Mouse (Mus musculus): ENCODE measurements at regions not wholly inside any gene's neighbourhood (a gene's known extent, or its start where the extent isn't known, plus 50 kb on each side); places are given as distances from the start of the nearest gene placed in this dataset.

DNA sequence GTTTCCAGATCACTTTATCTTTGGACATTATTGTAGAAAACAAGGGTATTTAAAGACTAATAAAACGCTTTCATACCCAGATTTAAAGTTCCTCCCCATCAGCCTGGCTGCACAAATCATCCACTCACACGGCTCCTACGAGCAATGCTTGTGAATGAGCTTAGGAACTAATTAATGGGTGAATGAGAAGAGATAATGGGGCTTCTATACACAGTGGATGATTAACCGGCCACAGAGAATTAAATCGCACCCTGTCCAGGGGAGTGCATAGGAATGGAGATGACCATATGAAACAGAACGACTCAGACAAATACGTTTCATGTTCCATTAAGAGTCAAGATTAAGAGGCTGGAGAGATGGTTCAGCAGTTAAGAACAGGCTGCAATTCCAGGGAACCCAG, 155.9 kb downstream of the 1700017N19Rik start:
- Histone ChIP-seq H3K9ac (ENCODE audit: low read depth, low read length) (no peak overlapping the region), H3K9me3 (replicated peaks; ENCODE audit: control insufficient read depth, low read length, poor library complexity, severe bottlenecking) (no peaks in the 10 kb centered on the region), H3K36me3 (ENCODE audit: control insufficient read depth, insufficient read depth, low read length) (no peaks in the 10 kb centered on the region), H3K4me1 (ENCODE audit: control insufficient read depth, insufficient read depth, low read length) (0 out of 2 replicates have a peak, but pooled peaks cover under 1% of the 10 kb centered on the region), H3K4me2 (ENCODE audit: low read length) (no peak overlapping the region), H3K27ac (ENCODE audit: low read length) (no peak overlapping the region), H3K4me3 (ENCODE audit: low read depth, low read length) (no peak overlapping the region), H3K27me3 (ENCODE audit: control insufficient read depth, insufficient read depth, low read depth, low read length) (no peaks in the 10 kb centered on the region)
- 41% methylated on average over 7 of the region's 7 CpGs for WGBS
- ATAC-seq = no peak

DNA sequence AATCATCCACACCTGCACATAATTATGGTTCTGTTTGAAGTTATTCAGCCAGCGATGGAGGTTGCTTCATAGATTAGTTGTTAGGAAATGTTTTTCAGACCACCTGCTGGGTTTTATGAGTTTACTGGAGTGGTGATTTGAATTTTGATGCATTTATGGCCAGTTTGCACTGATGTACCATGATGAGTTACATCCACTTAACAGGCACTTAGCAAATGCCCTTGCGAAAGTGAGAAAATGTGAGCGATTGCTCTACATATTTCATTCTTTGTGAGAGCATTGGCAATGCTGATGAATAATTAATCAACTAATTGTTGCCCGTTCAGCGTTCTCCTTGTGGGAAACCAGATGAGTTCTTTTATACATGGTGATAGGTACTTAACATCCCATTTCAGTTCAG, 164.7 kb downstream of the 1700017N19Rik start:
- Histone ChIP-seq H3K27me3 (ENCODE audit: control insufficient read depth, insufficient read depth, low read depth, low read length) (no peaks in the 10 kb centered on the region), H3K9ac (ENCODE audit: low read depth, low read length) (no peak overlapping the region), H3K4me3 (ENCODE audit: low read depth, low read length) (no peak overlapping the region), H3K36me3 (ENCODE audit: control insufficient read depth, insufficient read depth, low read length) (no peaks in the 10 kb centered on the region), H3K9me3 (replicated peaks; ENCODE audit: control insufficient read depth, low read length, poor library complexity, severe bottlenecking) (no peaks in the 10 kb centered on the region), H3K27ac (ENCODE audit: low read length) (no peak overlapping the region), H3K4me1 (ENCODE audit: control insufficient read depth, insufficient read depth, low read length) (no peaks in the 10 kb centered on the region), H3K4me2 (ENCODE audit: low read length) (no peak overlapping the region)
- 47% methylated on average over 5 of the region's 5 CpGs for WGBS
- no peak for ATAC-seq

DNA sequence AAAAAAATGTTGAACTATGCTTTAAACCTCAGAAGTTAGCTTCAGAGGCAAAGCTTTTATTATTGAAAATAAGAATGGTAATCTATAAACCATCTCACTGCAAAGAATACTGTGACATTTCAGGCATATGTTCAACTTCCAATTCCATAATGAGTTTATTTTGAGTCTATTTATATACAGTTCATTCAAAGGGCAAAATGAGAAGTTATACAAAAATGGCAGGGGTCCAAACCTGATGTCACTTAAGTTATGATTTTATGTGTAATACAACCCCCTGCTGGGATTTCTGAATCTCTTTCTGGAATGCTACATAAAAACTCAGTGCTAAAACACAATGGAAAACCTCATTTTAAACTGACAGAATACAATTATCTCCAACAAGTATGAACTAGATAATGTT, 184.0 kb downstream of the 1700017N19Rik start:
- ATAC-seq = no peak
- Histone ChIP-seq H3K36me3 (ENCODE audit: control insufficient read depth, insufficient read depth, low read length) (no peaks in the 10 kb centered on the region), H3K27me3 (ENCODE audit: control insufficient read depth, insufficient read depth, low read depth, low read length) (no peaks in the 10 kb centered on the region), H3K27ac (ENCODE audit: low read length) (no peak overlapping the region), H3K9ac (ENCODE audit: low read depth, low read length) (no peak overlapping the region), H3K4me1 (ENCODE audit: control insufficient read depth, insufficient read depth, low read length) (no peaks in the 10 kb centered on the region), H3K4me3 (ENCODE audit: low read depth, low read length) (no peak overlapping the region), H3K9me3 (replicated peaks; ENCODE audit: control insufficient read depth, low read length, poor library complexity, severe bottlenecking) (no peaks in the 10 kb centered on the region), H3K4me2 (ENCODE audit: low read length) (no peak overlapping the region)

DNA sequence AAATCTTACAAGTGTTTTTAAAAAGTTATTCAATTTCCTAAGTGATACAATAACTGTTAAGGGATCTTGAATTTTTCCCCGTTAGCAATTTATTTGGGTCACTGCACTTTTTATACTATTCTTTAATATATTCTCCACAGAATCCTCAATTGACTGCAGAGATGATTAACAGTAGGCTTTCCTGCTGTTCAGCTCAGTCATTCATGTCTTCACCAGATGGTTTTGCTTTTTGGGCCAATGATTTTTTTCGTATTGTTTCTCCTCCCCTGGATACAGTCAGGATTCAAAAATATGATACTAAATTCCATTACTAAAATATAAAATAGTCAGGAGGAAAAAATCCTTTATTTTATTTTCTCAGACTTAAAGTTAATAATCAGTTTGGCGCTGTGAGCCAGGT, 201.9 kb downstream of the 1700017N19Rik start:
- 68% methylated on average over 3 of the region's 3 CpGs for WGBS

DNA sequence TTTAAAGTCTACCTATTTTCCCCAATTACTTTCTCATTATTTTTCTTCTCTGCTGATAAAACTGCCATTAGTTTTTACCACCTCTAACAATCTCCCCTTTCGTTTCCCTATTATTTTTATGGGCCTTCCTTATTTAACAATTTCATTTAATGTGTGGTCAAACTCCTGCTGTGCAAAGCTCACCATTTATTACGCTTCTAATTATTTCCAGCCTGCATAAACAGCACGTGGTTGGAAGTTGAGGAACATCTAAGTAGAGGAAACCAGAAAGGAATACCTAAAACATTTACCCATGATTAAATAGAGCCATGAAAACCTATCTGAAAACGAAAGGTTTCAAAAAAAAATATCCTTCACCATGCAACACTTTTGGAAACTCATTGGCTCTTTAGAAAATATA, 202.3 kb downstream of the 1700017N19Rik start:
- H3K9ac ChIP-seq (ENCODE audit: low read depth, low read length) = no peak overlapping the region
- no peaks in the 10 kb centered on the region for H3K4me1 ChIP-seq (ENCODE audit: control insufficient read depth, insufficient read depth, low read length)
- no peaks in the 10 kb centered on the region for H3K27me3 ChIP-seq (ENCODE audit: control insufficient read depth, insufficient read depth, low read depth, low read length)
- H3K4me3 ChIP-seq (ENCODE audit: low read depth, low read length) = no peak overlapping the region
- no peak overlapping the region for H3K27ac ChIP-seq (ENCODE audit: low read length)
- no peaks in the 10 kb centered on the region for H3K36me3 ChIP-seq (ENCODE audit: control insufficient read depth, insufficient read depth, low read length)
- ATAC-seq = no peak
- no peak overlapping the region for H3K4me2 ChIP-seq (ENCODE audit: low read length)
- 56% methylated on average over 4 of the region's 4 CpGs for WGBS
- no peaks in the 10 kb centered on the region for H3K9me3 ChIP-seq (replicated peaks; ENCODE audit: control insufficient read depth, low read length, poor library complexity, severe bottlenecking)

More for the DNA sequence above, 201.9 kb downstream of the 1700017N19Rik start:
- Histone ChIP-seq H3K4me1 (ENCODE audit: control insufficient read depth, insufficient read depth, low read length) (no peaks in the 10 kb centered on the region), H3K36me3 (ENCODE audit: control insufficient read depth, insufficient read depth, low read length) (no peaks in the 10 kb centered on the region), H3K4me3 (ENCODE audit: low read depth, low read length) (no peak overlapping the region), H3K4me2 (ENCODE audit: low read length) (no peak overlapping the region), H3K27me3 (ENCODE audit: control insufficient read depth, insufficient read depth, low read depth, low read length) (no peaks in the 10 kb centered on the region), H3K27ac (ENCODE audit: low read length) (no peak overlapping the region), H3K9me3 (replicated peaks; ENCODE audit: control insufficient read depth, low read length, poor library complexity, severe bottlenecking) (no peaks in the 10 kb centered on the region), H3K9ac (ENCODE audit: low read depth, low read length) (no peak overlapping the region)
- no peak for ATAC-seq

DNA sequence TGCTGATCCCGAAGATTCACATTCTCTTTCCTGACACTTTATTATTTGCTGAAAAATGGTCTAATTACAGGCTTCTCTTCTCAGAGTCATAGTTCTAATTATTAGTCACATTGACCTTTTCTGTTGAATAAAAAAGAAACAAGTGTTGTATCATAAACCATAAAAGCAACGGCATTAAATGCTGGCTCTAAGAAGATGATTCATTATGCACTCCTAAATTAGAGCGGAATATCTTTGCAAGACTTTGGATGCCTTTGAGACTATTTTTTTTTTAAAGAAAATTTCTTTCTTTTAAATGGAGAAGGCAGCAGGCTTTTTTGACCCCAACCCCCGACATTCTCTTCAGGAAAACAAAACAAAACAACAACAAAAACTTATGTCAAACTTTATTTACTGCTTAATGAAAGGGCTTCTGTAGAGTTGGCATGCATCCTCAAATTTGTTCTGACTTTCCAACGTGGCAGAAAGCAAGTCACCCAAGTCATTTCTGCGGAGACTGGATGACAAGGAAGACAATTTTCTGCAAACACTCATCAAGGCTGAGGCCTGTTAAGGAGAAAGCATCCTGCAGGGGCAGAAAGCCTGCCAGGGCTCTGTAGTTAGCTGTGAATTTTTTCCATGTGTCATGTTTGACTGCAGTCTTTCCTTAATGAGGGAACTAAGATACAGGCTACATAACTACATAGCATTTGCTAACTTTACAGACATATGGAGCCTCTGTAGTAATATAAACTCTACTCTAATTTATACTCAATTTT, 205.1 kb downstream of the 1700017N19Rik start:
- Histone ChIP-seq H3K9me3 (replicated peaks; ENCODE audit: control insufficient read depth, low read length, poor library complexity, severe bottlenecking) (no peaks in the 10 kb centered on the region), H3K27ac (ENCODE audit: low read length) (no peak overlapping the region)
- ATAC-seq = no peak

DNA sequence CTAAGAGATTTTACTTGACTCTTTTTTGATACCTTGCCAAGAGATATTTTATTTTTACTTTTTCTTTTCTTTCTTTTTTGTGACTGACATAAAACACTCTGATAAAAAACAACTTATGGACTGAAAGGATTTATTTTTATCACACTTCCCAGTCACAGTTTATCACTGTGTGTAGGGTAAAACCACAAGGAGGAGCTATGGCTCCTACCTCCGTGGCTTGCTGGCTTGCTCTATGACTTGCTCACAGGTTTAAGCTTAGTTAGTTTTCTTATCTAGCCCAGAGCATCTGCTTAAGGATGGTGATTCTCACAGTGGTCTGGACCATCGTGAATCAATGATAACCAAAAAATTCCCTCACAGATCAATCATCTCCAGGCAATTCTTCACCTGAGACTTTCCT, 221.4 kb downstream of the 1700017N19Rik start:
- no peak for ATAC-seq
- Histone ChIP-seq H3K4me1 (ENCODE audit: control insufficient read depth, insufficient read depth, low read length) (no peaks in the 10 kb centered on the region), H3K4me3 (ENCODE audit: low read depth, low read length) (no peak overlapping the region), H3K27me3 (ENCODE audit: control insufficient read depth, insufficient read depth, low read depth, low read length) (no peaks in the 10 kb centered on the region), H3K9me3 (replicated peaks; ENCODE audit: control insufficient read depth, low read length, poor library complexity, severe bottlenecking) (no peaks in the 10 kb centered on the region), H3K9ac (ENCODE audit: low read depth, low read length) (no peak overlapping the region), H3K27ac (ENCODE audit: low read length) (no peak overlapping the region), H3K36me3 (ENCODE audit: control insufficient read depth, insufficient read depth, low read length) (no peaks in the 10 kb centered on the region), H3K4me2 (ENCODE audit: low read length) (no peak overlapping the region)
- WGBS = 82% methylated on average over 2 of the region's 2 CpGs

More for the DNA sequence above, 205.1 kb downstream of the 1700017N19Rik start:
- H3K27me3 ChIP-seq (ENCODE audit: control insufficient read depth, insufficient read depth, low read depth, low read length) = no peaks in the 10 kb centered on the region
- 67% methylated on average over 6 of the region's 6 CpGs for WGBS
- H3K4me1 ChIP-seq (ENCODE audit: control insufficient read depth, insufficient read depth, low read length) = no peaks in the 10 kb centered on the region
- no peak overlapping the region for H3K9ac ChIP-seq (ENCODE audit: low read depth, low read length)
- H3K4me2 ChIP-seq (ENCODE audit: low read length) = no peak overlapping the region
- H3K36me3 ChIP-seq (ENCODE audit: control insufficient read depth, insufficient read depth, low read length) = no peaks in the 10 kb centered on the region
- H3K4me3 ChIP-seq (ENCODE audit: low read depth, low read length) = no peak overlapping the region

DNA sequence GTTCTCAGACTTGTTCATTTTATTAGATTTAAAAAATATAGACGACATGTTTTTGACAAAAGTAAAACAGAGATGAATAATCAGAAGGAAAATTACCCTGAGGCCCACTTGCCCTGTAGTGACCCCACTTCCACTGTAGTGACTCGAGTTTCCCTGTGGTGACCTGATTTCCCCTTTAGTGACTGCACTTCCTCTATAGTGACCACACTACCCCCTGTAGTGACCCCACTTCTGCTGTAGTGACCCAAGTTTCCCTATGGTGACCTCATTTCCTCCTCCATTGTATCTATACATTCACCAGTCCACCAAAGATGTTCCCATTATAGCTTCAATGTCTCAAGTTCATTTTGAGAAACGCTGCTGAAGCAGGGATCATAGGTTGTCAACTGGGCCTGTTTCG, 244.5 kb downstream of the 1700017N19Rik start:
- Histone ChIP-seq H3K4me2 (ENCODE audit: low read length) (no peak overlapping the region), H3K9ac (ENCODE audit: low read depth, low read length) (no peak overlapping the region), H3K36me3 (ENCODE audit: control insufficient read depth, insufficient read depth, low read length) (no peaks in the 10 kb centered on the region), H3K9me3 (replicated peaks; ENCODE audit: control insufficient read depth, low read length, poor library complexity, severe bottlenecking) (no peaks in the 10 kb centered on the region), H3K27ac (ENCODE audit: low read length) (no peak overlapping the region), H3K27me3 (ENCODE audit: control insufficient read depth, insufficient read depth, low read depth, low read length) (no peaks in the 10 kb centered on the region), H3K4me1 (ENCODE audit: control insufficient read depth, insufficient read depth, low read length) (no peaks in the 10 kb centered on the region), H3K4me3 (ENCODE audit: low read depth, low read length) (no peak overlapping the region)
- no peak for ATAC-seq
- 79% methylated on average over 4 of the region's 4 CpGs for WGBS

DNA sequence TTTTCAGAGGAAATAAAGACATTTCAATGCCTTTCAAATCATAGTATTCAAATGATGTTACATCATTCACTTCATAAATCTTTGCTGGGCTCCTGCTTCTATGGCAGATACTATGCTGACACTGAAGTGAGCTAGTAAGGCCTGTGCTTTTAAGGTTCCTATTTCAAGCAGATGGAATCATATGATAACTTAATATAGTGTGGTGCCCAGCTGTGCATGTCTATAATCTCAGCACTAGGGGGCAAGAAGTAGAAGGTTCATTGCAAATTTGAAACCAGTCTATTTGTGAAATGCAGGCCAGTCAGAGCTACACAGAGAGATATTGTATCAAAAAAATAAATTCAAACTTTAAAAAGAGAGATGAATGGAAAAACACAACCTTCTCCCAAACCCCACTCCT, 262.9 kb downstream of the 1700017N19Rik start:
- 0 out of 2 replicates have a peak, but pooled peaks have one; percentile 42 for ATAC-seq
- Histone ChIP-seq H3K36me3 (ENCODE audit: control insufficient read depth, insufficient read depth, low read length) (no peaks in the 10 kb centered on the region), H3K27me3 (ENCODE audit: control insufficient read depth, insufficient read depth, low read depth, low read length) (no peaks in the 10 kb centered on the region), H3K4me2 (ENCODE audit: low read length) (no peak overlapping the region), H3K4me3 (ENCODE audit: low read depth, low read length) (no peak overlapping the region), H3K9ac (ENCODE audit: low read depth, low read length) (no peak overlapping the region), H3K9me3 (replicated peaks; ENCODE audit: control insufficient read depth, low read length, poor library complexity, severe bottlenecking) (no peaks in the 10 kb centered on the region), H3K4me1 (ENCODE audit: control insufficient read depth, insufficient read depth, low read length) (no peaks in the 10 kb centered on the region), H3K27ac (ENCODE audit: low read length) (no peak overlapping the region)

All from midbrain, embryonic 16.5 days (tissue).